11 mouse cellular contexts compared by ENCODE assay signal in genomic region chr12:53447469-53447868, GRCm38 (mm10).
DNase-seq lines count a peak whose midpoint lies in the region; ATAC-seq and TF ChIP-seq lines count a peak whose summit lies in the region.
"Had no signal": no experiment of that assay in that cellular context is flagged by ENCODE, and none has a peak within 500 bp of the region (broad histone marks: within the 10 kb centered on the region; RNA-seq: fewer than 3 reads in every experiment).

No protein-coding gene starts in this region.

- no peaks in the 10 kb centered on the region for H3K4me1 ChIP-seq in lung, embryonic 14.5 days (ENCODE audit: insufficient read depth)
- peaks cover 27% of the 10 kb centered on the region; the same call in 1 of the 2 replicates for H3K4me1 ChIP-seq in hindbrain, embryonic 14.5 days (replicated peaks; ENCODE audit: control insufficient read depth, insufficient read depth, low read length)
- peaks cover 51% of the 10 kb centered on the region for H3K4me1 ChIP-seq in neural tube, embryonic 13.5 days (replicated peaks)

- no peak for TF ChIP-seq CTCF in lung, embryonic 14.5 days (IDR thresholded peaks at IDR 0.05; ENCODE audit: low read depth)

- no peak overlapping the region for H3K9ac ChIP-seq in lung, embryonic 14.5 days
- no peak overlapping the region for H3K9ac ChIP-seq in hindbrain, embryonic 14.5 days
- H3K9ac ChIP-seq in neural tube, embryonic 13.5 days: no peak overlapping the region

- no peak overlapping the region for H3K4me3 ChIP-seq in lung, embryonic 14.5 days (ENCODE audit: low read depth, low read length)
- H3K4me3 ChIP-seq in hindbrain, embryonic 14.5 days (replicated peaks; ENCODE audit: low read length): no peak overlapping the region
- no peak overlapping the region for H3K4me3 ChIP-seq in neural tube, embryonic 13.5 days

- H3K9me3 ChIP-seq in lung, embryonic 14.5 days (ENCODE audit: low read depth, low read length): no peaks in the 10 kb centered on the region
- no peaks in the 10 kb centered on the region for H3K9me3 ChIP-seq in hindbrain, embryonic 14.5 days (ENCODE audit: control insufficient read depth, low read length)
- H3K9me3 ChIP-seq in neural tube, embryonic 13.5 days: no peaks in the 10 kb centered on the region

- no peaks in the 10 kb centered on the region for H3K36me3 ChIP-seq in lung, embryonic 14.5 days (ENCODE audit: insufficient read depth)
- H3K36me3 ChIP-seq in hindbrain, embryonic 14.5 days (replicated peaks; ENCODE audit: control insufficient read depth, insufficient read depth): no peaks in the 10 kb centered on the region
- no peaks in the 10 kb centered on the region for H3K36me3 ChIP-seq in neural tube, embryonic 13.5 days

- no peak for ATAC-seq in lung, embryonic 14.5 days (ENCODE audit: insufficient read depth)
- ATAC-seq in hindbrain, embryonic 14.5 days (ENCODE audit: low FRiP score): no peak
- peak; percentile 54 for ATAC-seq in neural tube, embryonic 13.5 days (ENCODE audit: low read depth)

- no peaks in the 10 kb centered on the region for H3K27me3 ChIP-seq in lung, embryonic 14.5 days (ENCODE audit: insufficient read depth, low read length)
- H3K27me3 ChIP-seq in hindbrain, embryonic 14.5 days (ENCODE audit: control insufficient read depth, insufficient read depth, low read length): no peaks in the 10 kb centered on the region
- H3K27me3 ChIP-seq in neural tube, embryonic 13.5 days: no peaks in the 10 kb centered on the region

- 65% methylated on average over 8 of the region's 8 CpGs for WGBS in lung, embryonic 14.5 days
- WGBS in hindbrain, embryonic 14.5 days: 17% methylated on average over 8 of the region's 8 CpGs
- WGBS in neural tube, embryonic 13.5 days: 17% methylated on average over 8 of the region's 8 CpGs

- no peak overlapping the region for H3K27ac ChIP-seq in lung, embryonic 14.5 days (ENCODE audit: low read depth)
- 0 out of 2 replicates have a peak overlapping the region, but pooled peaks have one; percentile 43 for H3K27ac ChIP-seq in hindbrain, embryonic 14.5 days
- peak overlapping the region; percentile 72 for H3K27ac ChIP-seq in neural tube, embryonic 13.5 days (replicated peaks)

- peak; percentile 11 to 25 for DNase-seq in cerebellum, postnatal 25 days
- DNase-seq in cerebellum, adult 9-10 months: no peak
- peak; percentile 61 for DNase-seq in lung, embryonic 14.5 days
- DNase-seq in lung, postnatal 14 days: no peak
- peak; percentile 74 for DNase-seq in hindbrain, embryonic 14.5 days (ENCODE audit: low spot score)
- no peak for DNase-seq in adipocyte (ENCODE audit: low spot score)
- no peak for DNase-seq in right cerebral cortex, postnatal 25 days
- DNase-seq: cerebellum, adult 8-10 months; gastrocnemius, postnatal 36 days; lung, adult 18-20 months had no signal

- H3K4me2 ChIP-seq in lung, embryonic 14.5 days: no peak overlapping the region
- no peak overlapping the region for H3K4me2 ChIP-seq in hindbrain, embryonic 14.5 days (replicated peaks)
- 0 out of 2 replicates have a peak overlapping the region, but pooled peaks have one; percentile 12 for H3K4me2 ChIP-seq in neural tube, embryonic 13.5 days

Comparison
In these comparisons a context has a peak if more than half of its experiments do, and no peak if none do; other contexts are left out.
1. DNase-seq: peak in cerebellum, postnatal 25 days (2 of 2), lung, embryonic 14.5 days (single experiment) and hindbrain, embryonic 14.5 days (single experiment); none in cerebellum, adult 9-10 months (single experiment), lung, postnatal 14 days (single experiment), adipocyte (single experiment) and right cerebral cortex, postnatal 25 days (single experiment).